In the genomic region with DNA sequence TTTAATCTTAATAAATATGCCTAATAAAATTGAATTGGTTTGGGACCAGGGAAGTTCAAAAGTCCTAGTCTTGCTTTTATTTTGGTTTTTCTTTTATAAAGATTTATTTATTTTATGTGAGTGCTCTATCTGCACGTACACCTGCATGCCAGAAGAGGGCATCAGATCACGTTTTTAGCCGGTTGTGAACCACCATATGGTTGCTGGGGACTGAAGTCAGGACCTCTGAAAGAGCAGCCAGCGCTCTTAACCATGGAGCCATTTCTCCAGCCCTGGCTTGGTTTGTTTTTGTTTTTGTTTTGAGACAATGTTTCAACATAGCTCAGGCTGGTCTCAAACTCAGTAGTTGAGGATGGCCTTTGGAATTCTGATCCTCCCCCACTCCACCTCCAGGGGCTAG, we compare ENCODE assay signal across 24 mouse cellular contexts. TPM values are rescaled to one million over a fixed set of nuclear protein-coding genes. Genes with fewer than 3 reads are reported as not detected.
A peak's percentile ranks its signal among the peaks of the same experiment; 100 is the strongest.
DNase-seq lines count a peak whose midpoint lies in the region; ATAC-seq and TF ChIP-seq lines count a peak whose summit lies in the region.
"Had no signal": no experiment of that assay in that cellular context is flagged by ENCODE, and none has a peak within 500 bp of the region (broad histone marks: within the 10 kb centered on the region; RNA-seq: fewer than 3 reads in every experiment).

No protein-coding gene starts in this region.

- intact Hi-C loops in left cerebral cortex, postnatal 14 days (cut with DNase I): no loop called here

- no peaks in the 10 kb centered on the region for H3K27me3 ChIP-seq in kidney, postnatal 0 days (ENCODE audit: insufficient read depth, low read length)
- no peaks in the 10 kb centered on the region for H3K27me3 ChIP-seq in kidney, embryonic 14.5 days (ENCODE audit: control insufficient read depth, insufficient read depth, low read length)
- no peaks in the 10 kb centered on the region for H3K27me3 ChIP-seq in thymus, adult 2 months (ENCODE audit: control insufficient read depth, insufficient read depth, low read length)
- H3K27me3 ChIP-seq in ES-Bruce4 (ENCODE audit: control insufficient read depth, insufficient read depth, low read length, poor library complexity, severe bottlenecking): no peaks in the 10 kb centered on the region
- H3K27me3 ChIP-seq: forebrain, embryonic 15.5 days; heart, embryonic 15.5 days; limb, embryonic 15.5 days had no signal

- H3K9me3 ChIP-seq in kidney, postnatal 0 days (replicated peaks; ENCODE audit: low read length): no peaks in the 10 kb centered on the region
- no peaks in the 10 kb centered on the region for H3K9me3 ChIP-seq in kidney, embryonic 14.5 days (ENCODE audit: control insufficient read depth, low read length)
- no peaks in the 10 kb centered on the region for H3K9me3 ChIP-seq in ES-Bruce4 (replicated peaks; ENCODE audit: control insufficient read depth, insufficient read depth, low read length, poor library complexity, severe bottlenecking)
- H3K9me3 ChIP-seq: embryonic facial prominence, embryonic 10.5 days; forebrain, embryonic 15.5 days; heart, embryonic 15.5 days; limb, embryonic 15.5 days had no signal

- WGBS in kidney, postnatal 0 days: 85% methylated on average over 4 of the region's 4 CpGs
- 87% methylated on average over 4 of the region's 4 CpGs for WGBS in kidney, embryonic 14.5 days
- WGBS in thymus, adult 2 months: 79% methylated on average over 4 of the region's 4 CpGs

- H3K9ac ChIP-seq in kidney, postnatal 0 days (ENCODE audit: low read depth, low read length): no peak overlapping the region
- no peak overlapping the region for H3K9ac ChIP-seq in kidney, embryonic 14.5 days (ENCODE audit: low read depth, low read length)
- no peak overlapping the region for H3K9ac ChIP-seq in ES-Bruce4 (ENCODE audit: low read depth, poor library complexity, severe bottlenecking)
- H3K9ac ChIP-seq: forebrain, embryonic 15.5 days; heart, embryonic 15.5 days; limb, embryonic 15.5 days had no signal

- no peak overlapping the region for H3K4me3 ChIP-seq in kidney, postnatal 0 days (replicated peaks; ENCODE audit: low read depth, low read length)
- no peak overlapping the region for H3K4me3 ChIP-seq in kidney, embryonic 14.5 days (ENCODE audit: low read length)
- H3K4me3 ChIP-seq in thymus, adult 2 months (ENCODE audit: control insufficient read depth, insufficient read depth, low read length): no peak overlapping the region
- no peak overlapping the region for H3K4me3 ChIP-seq in ES-Bruce4 (ENCODE audit: low read depth, low read length)
- H3K4me3 ChIP-seq: embryonic facial prominence, embryonic 10.5 days; forebrain, embryonic 15.5 days; heart, embryonic 15.5 days; limb, embryonic 15.5 days had no signal

- TF ChIP-seq EP300 in ES-Bruce4 (IDR thresholded peaks at IDR 0.05; ENCODE audit: insufficient read depth, low read depth, low read length): no peak

- no peak overlapping the region for H3K4me2 ChIP-seq in kidney, postnatal 0 days (ENCODE audit: low read length)
- H3K4me2 ChIP-seq in kidney, embryonic 14.5 days (replicated peaks; ENCODE audit: low read depth, low read length): no peak overlapping the region
- H3K4me2 ChIP-seq: forebrain, embryonic 15.5 days; heart, embryonic 15.5 days; limb, embryonic 15.5 days; midbrain, embryonic 11.5 days had no signal

- no peak for DNase-seq in kidney, postnatal 0 days (ENCODE audit: low spot score)
- no peak for DNase-seq in thymus, adult 2 months
- DNase-seq in thymus, postnatal 25 days: no peak
- no peak for DNase-seq in brain, embryonic 14.5 days (ENCODE audit: low read depth)
- no peak for DNase-seq in left cerebral cortex, postnatal 14 days (ENCODE audit: low spot score in 2 of 2)
- DNase-seq: cerebellum, adult 11-12 months; cerebellum, postnatal 10 days; gastrocnemius, postnatal 25 days; kidney, adult 9 months; kidney, postnatal 36 days; left cerebral cortex, postnatal 4 days had no signal

- no peak overlapping the region for H3K27ac ChIP-seq in kidney, postnatal 0 days
- no peak overlapping the region for H3K27ac ChIP-seq in kidney, embryonic 14.5 days (ENCODE audit: low read depth, low read length)
- H3K27ac ChIP-seq in thymus, adult 2 months (ENCODE audit: control insufficient read depth, insufficient read depth, low read length): peak overlapping the region; percentile 37; the same call in 1 of the 2 replicates
- H3K27ac ChIP-seq in ES-Bruce4 (ENCODE audit: insufficient read depth, low read length): no peak overlapping the region
- H3K27ac ChIP-seq: forebrain, embryonic 15.5 days; heart, embryonic 15.5 days; limb, embryonic 15.5 days had no signal

- TF ChIP-seq POLR2A in thymus, adult 2 months (IDR thresholded peaks at IDR 0.05; ENCODE audit: control insufficient read depth, extremely low read depth, insufficient read depth, low read length, poor library complexity): no peak
- no peak for TF ChIP-seq POLR2A in ES-Bruce4 (IDR thresholded peaks at IDR 0.05; ENCODE audit: insufficient read depth, low read length)
- no peak for TF ChIP-seq POLR2A in brain, embryonic 14.5 days (IDR thresholded peaks at IDR 0.05; ENCODE audit: borderline replicate concordance, extremely low read depth, insufficient read depth, insufficient read length, poor library complexity, severe bottlenecking)

- H3K36me3 ChIP-seq in kidney, postnatal 0 days (ENCODE audit: insufficient read depth, low read length): no peaks in the 10 kb centered on the region
- H3K36me3 ChIP-seq in kidney, embryonic 14.5 days (ENCODE audit: control insufficient read depth, insufficient read depth, low read length): no peaks in the 10 kb centered on the region
- H3K36me3 ChIP-seq in thymus, adult 2 months (ENCODE audit: control insufficient read depth, insufficient read depth, low read length): peaks cover 10% of the 10 kb centered on the region; the same call in 1 of the 2 replicates
- H3K36me3 ChIP-seq in ES-Bruce4 (ENCODE audit: control insufficient read depth, insufficient read depth, low read length, poor library complexity, severe bottlenecking): no peaks in the 10 kb centered on the region
- H3K36me3 ChIP-seq: embryonic facial prominence, embryonic 10.5 days; forebrain, embryonic 15.5 days; heart, embryonic 15.5 days; limb, embryonic 15.5 days had no signal

- H3K4me1 ChIP-seq in kidney, postnatal 0 days (replicated peaks; ENCODE audit: insufficient read depth, low read length): no peaks in the 10 kb centered on the region; the same call in 1 of the 2 replicates
- H3K4me1 ChIP-seq in kidney, embryonic 14.5 days (ENCODE audit: control insufficient read depth, insufficient read depth, low read length): 0 out of 2 replicates have a peak, but pooled peaks cover 3% of the 10 kb centered on the region
- peaks cover 70% of the 10 kb centered on the region for H3K4me1 ChIP-seq in thymus, adult 2 months (replicated peaks; ENCODE audit: control insufficient read depth, insufficient read depth, low read length)
- peaks cover 10% of the 10 kb centered on the region for H3K4me1 ChIP-seq in ES-Bruce4 (ENCODE audit: control insufficient read depth, insufficient read depth, low read length)

- 0 out of 2 replicates have a peak, but pooled peaks have one; percentile 16 for TF ChIP-seq CTCF in kidney, postnatal 0 days (IDR thresholded peaks at IDR 0.05; ENCODE audit: low read depth)
- no peak for TF ChIP-seq CTCF in thymus, adult 2 months (IDR thresholded peaks at IDR 0.05; ENCODE audit: borderline replicate concordance, control insufficient read depth, extremely low read depth, insufficient read depth, low read length, poor library complexity)
- TF ChIP-seq CTCF in ES-Bruce4 (IDR thresholded peaks at IDR 0.05; ENCODE audit: low read depth, low read length): peak; percentile 23
- TF ChIP-seq CTCF in brain, embryonic 14.5 days (IDR thresholded peaks at IDR 0.05; ENCODE audit: borderline replicate concordance, extremely low read depth, insufficient read depth, insufficient read length): peak; percentile 6; the same call in 1 of the 2 replicates

- ATAC-seq in kidney, postnatal 0 days (replicated peaks; ENCODE audit: low FRiP score, low read depth): no peak
- no peak for ATAC-seq in kidney, embryonic 14.5 days (ENCODE audit: low FRiP score, low TSS enrichment)
- ATAC-seq in activated CD4-positive, CD25-positive, alpha-beta regulatory T cell, adult 4 months: no peak
- ATAC-seq: forebrain, embryonic 15.5 days; hindbrain, embryonic 16.5 days; intestine, embryonic 16.5 days; lung, postnatal 0 days had no signal

RNA-seq across cellular contexts. Expression of gene Cd2, which starts 4.3 kb away (rescaled TPM):
- not detected in 2 replicates for polyA plus RNA-seq in kidney, postnatal 0 days (2015; fragmentation: Nextera tagmentation; extraction: Ambion mirVana)
- not detected in 2 replicates for polyA plus RNA-seq in kidney, embryonic 14.5 days (2014; fragmentation: Nextera tagmentation; extraction: Ambion mirVana)
- 97.5 and 117 TPM in 2 replicates for polyA plus RNA-seq in thymus, adult 2 months (2012; rRNA removed)
- 0.58 and 1.8 TPM in 2 replicates for polyA plus RNA-seq in ES-Bruce4 (2011; ENCODE audit: insufficient read depth, insufficient read length, low read depth, missing spikeins)
- polyA plus RNA-seq in brain, embryonic 14.5 days (2012; rRNA removed): 0.08 TPM in 1 of 2 replicates, not detected in the other
- total RNA-seq in left cerebral cortex, postnatal 14 days (2021): not detected
- 1,000 to 10,000 TPM; 1,534 to 1,587 TPM for polyA plus RNA-seq in activated CD4-positive, CD25-positive, alpha-beta regulatory T cell, adult 4 months (2017; shearing (Covaris generic))
- total RNA-seq: left cerebral cortex, adult 18-20 months; MEL had no signal
- polyA plus RNA-seq: embryonic facial prominence, embryonic 10.5 days; limb, embryonic 15.5 days; midbrain, embryonic 11.5 days had no signal

Comparison
In these comparisons a context has a peak if more than half of its experiments do, and no peak if none do; other contexts are left out.
1. RNA of gene Cd2, which starts 4.3 kb away (polyA plus RNA-seq): 1,534 to 1,587 TPM in activated CD4-positive, CD25-positive, alpha-beta regulatory T cell, adult 4 months and 97.5 to 117 TPM in thymus, adult 2 months; 0.58 to 1.8 TPM in ES-Bruce4, not detected in kidney, embryonic 14.5 days, not detected in kidney, postnatal 0 days and 0.08 TPM in brain, embryonic 14.5 days; every median in the first group is over 10 times any median in the second.